Mouse (Mus musculus): Measurements from ENCODE around the gene Olfr1411. TPM values are rescaled to one million over a fixed set of nuclear protein-coding genes. Genes with fewer than 3 reads are reported as not detected.

Olfr1411 gene
- total and polyA plus RNA-seq, 3 experiments: not detected

DNA sequence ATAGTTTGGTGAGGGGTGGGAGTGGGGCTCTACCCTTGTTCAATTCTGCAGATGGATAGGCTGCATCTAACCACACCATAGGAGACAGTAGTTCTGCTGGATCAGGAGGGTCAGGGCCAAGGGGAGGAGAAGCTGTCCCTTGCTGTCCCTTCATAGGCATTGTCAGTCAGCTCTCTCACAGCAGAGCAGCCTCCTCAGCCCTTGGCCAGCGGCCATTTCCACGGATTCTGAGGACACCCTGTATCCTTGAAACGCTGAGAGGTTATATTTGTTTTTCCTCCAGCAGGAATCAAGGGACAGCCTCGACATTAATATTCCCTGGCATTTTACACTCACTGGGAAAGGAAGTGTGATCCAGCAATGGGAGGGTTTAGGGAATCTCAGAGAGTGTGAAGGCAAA lies 24.1 kb downstream of the Olfr1411 start:
- Histone ChIP-seq H3K27ac (no peak overlapping the region), H3K36me3 (ENCODE audit: control insufficient read depth, insufficient read depth, low read length) (no peaks in the 10 kb centered on the region), H3K9ac (ENCODE audit: low read depth, low read length) (no peak overlapping the region), H3K4me3 (no peak overlapping the region), H3K4me1 (ENCODE audit: control insufficient read depth, insufficient read depth, low read length) (no peaks in the 10 kb centered on the region), H3K27me3 (ENCODE audit: control insufficient read depth, insufficient read depth, low read length) (no peaks in the 10 kb centered on the region), H3K79me2 (replicated peaks; ENCODE audit: control insufficient read depth, insufficient read depth, low read length) (no peaks in the 10 kb centered on the region)
- TF ChIP-seq CTCF (IDR thresholded peaks at IDR 0.05) (no peak), EP300 (IDR thresholded peaks at IDR 0.05; ENCODE audit: insufficient read depth, low read depth, low read length) (no peak), POLR2A (IDR thresholded peaks at IDR 0.05; ENCODE audit: insufficient read depth, low read depth, low read length) (no peak)
- 27% methylated on average over 4 of the region's 4 CpGs for WGBS
- DNase-seq: no peak
- intact Hi-C loops (cut with DNase I): no loop called here

DNA sequence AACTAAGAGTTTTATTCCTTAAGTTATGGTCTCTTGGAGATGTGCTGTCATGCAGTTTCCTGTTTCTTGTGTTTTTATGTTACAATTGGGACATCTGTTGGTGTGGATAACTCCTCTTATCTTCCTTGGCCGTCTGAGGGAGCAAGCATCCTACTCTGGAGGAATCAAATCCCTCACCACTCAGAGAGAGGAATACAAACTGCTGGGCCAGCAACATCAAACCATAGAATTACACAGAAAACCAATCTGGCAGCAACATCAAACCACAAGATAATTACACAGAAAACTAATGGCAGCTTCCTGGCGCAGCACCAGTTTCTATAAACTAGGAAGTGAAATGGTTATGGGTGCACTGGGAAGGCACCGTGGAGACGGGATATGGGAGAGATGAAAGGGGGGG lies 34.0 kb downstream of the Olfr1411 start:
- Histone ChIP-seq H3K4me1 (ENCODE audit: control insufficient read depth, insufficient read depth, low read length) (no peaks in the 10 kb centered on the region), H3K27me3 (ENCODE audit: control insufficient read depth, insufficient read depth, low read length) (no peaks in the 10 kb centered on the region), H3K36me3 (ENCODE audit: control insufficient read depth, insufficient read depth, low read length) (no peaks in the 10 kb centered on the region), H3K4me3 (no peak overlapping the region), H3K79me2 (replicated peaks; ENCODE audit: control insufficient read depth, insufficient read depth, low read length) (no peaks in the 10 kb centered on the region), H3K9ac (ENCODE audit: low read depth, low read length) (no peak overlapping the region), H3K27ac (no peak overlapping the region)
- 49% methylated on average over 4 of the region's 4 CpGs for WGBS
- intact Hi-C loops (cut with DNase I): no loop called here
- TF ChIP-seq EP300 (IDR thresholded peaks at IDR 0.05; ENCODE audit: insufficient read depth, low read depth, low read length) (no peak), POLR2A (IDR thresholded peaks at IDR 0.05; ENCODE audit: insufficient read depth, low read depth, low read length) (no peak), CTCF (IDR thresholded peaks at IDR 0.05) (no peak)
- DNase-seq: no peak

DNA sequence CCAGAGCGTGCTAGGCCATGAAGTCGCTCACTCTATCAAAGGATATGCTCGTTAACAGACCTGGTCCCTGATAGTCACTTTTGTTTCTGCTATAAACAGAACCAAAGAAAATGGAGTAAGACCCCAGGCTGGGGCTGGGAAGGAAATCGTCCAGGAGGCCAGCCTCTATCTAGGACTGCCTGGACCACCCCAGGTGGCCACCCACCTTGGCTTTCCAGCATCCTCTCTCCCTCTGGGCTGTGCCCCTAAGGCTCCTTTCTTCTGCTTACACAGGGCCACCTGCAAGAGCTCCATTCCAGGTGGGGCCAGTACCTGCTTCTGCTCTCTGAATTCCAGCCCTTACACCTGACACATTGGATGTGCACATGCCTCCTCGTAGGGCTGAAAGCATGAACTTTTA lies 38.0 kb downstream of the Olfr1411 start:
- Histone ChIP-seq H3K4me3 (no peak overlapping the region), H3K9ac (ENCODE audit: low read depth, low read length) (no peak overlapping the region), H3K36me3 (ENCODE audit: control insufficient read depth, insufficient read depth, low read length) (no peaks in the 10 kb centered on the region), H3K79me2 (replicated peaks; ENCODE audit: control insufficient read depth, insufficient read depth, low read length) (no peaks in the 10 kb centered on the region), H3K27ac (no peak overlapping the region), H3K27me3 (ENCODE audit: control insufficient read depth, insufficient read depth, low read length) (no peaks in the 10 kb centered on the region), H3K4me1 (ENCODE audit: control insufficient read depth, insufficient read depth, low read length) (no peaks in the 10 kb centered on the region)
- TF ChIP-seq EP300 (IDR thresholded peaks at IDR 0.05; ENCODE audit: insufficient read depth, low read depth, low read length) (no peak), POLR2A (IDR thresholded peaks at IDR 0.05; ENCODE audit: insufficient read depth, low read depth, low read length) (no peak), CTCF (IDR thresholded peaks at IDR 0.05) (no peak)
- DNase-seq: no peak
- WGBS: 71% methylated on average over 5 of the region's 5 CpGs
- intact Hi-C loops (cut with DNase I): no loop called here

DNA sequence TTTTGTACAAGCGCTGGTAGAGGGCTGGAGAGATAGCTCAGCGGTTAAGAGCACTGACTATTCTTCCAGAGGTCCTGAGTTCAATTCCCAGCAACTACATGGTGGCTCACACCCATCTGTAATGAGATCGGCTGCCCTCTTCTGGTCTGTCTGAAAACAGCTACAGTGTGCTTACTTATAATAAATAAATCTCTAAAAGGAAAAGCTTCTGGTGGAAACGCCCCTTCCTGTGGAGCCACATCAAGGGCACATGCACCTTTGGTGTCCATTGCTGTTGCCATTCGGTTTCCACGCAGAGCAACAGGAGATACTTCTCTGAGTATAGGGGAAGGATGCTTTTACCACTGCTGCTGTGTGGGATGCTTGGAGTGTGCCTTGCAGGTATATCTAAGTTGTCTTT lies 38.7 kb downstream of the Olfr1411 start:
- Histone ChIP-seq H3K4me3 (no peak overlapping the region), H3K27ac (no peak overlapping the region), H3K27me3 (ENCODE audit: control insufficient read depth, insufficient read depth, low read length) (no peaks in the 10 kb centered on the region), H3K4me1 (ENCODE audit: control insufficient read depth, insufficient read depth, low read length) (no peaks in the 10 kb centered on the region), H3K9ac (ENCODE audit: low read depth, low read length) (no peak overlapping the region), H3K79me2 (replicated peaks; ENCODE audit: control insufficient read depth, insufficient read depth, low read length) (no peaks in the 10 kb centered on the region), H3K36me3 (ENCODE audit: control insufficient read depth, insufficient read depth, low read length) (no peaks in the 10 kb centered on the region)
- TF ChIP-seq CTCF (IDR thresholded peaks at IDR 0.05) (0 out of 2 replicates have a peak, but pooled peaks have one; percentile 1), POLR2A (IDR thresholded peaks at IDR 0.05; ENCODE audit: insufficient read depth, low read depth, low read length) (no peak)
- intact Hi-C loops (cut with DNase I): no loop called here
- WGBS: 71% methylated on average over 6 of the region's 6 CpGs
- no peak for DNase-seq

DNA sequence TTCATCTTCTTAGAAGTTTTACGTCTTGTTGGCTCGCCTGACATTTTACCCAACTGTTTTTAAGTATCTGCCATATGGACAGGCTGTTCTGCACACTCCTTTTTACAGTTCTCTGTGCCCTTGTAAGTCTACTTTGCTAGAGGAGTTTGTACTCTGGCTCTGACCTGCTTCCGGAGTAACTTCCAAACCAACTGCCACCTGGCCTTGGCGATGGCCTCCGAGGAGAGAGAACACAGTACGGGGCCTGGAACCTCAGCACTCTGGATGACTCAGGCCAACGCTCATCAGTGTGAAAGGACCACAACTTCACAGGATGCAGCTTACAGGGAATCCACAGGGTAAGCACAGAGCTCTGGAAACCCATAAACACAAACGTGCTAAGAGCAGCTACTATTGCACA lies 39.5 kb downstream of the Olfr1411 start:
- Histone ChIP-seq H3K27ac (no peak overlapping the region), H3K36me3 (ENCODE audit: control insufficient read depth, insufficient read depth, low read length) (no peaks in the 10 kb centered on the region), H3K4me1 (ENCODE audit: control insufficient read depth, insufficient read depth, low read length) (no peaks in the 10 kb centered on the region), H3K27me3 (ENCODE audit: control insufficient read depth, insufficient read depth, low read length) (no peaks in the 10 kb centered on the region), H3K4me3 (no peak overlapping the region), H3K9ac (ENCODE audit: low read depth, low read length) (no peak overlapping the region), H3K79me2 (replicated peaks; ENCODE audit: control insufficient read depth, insufficient read depth, low read length) (no peaks in the 10 kb centered on the region)
- WGBS: 78% methylated on average over 8 of the region's 8 CpGs
- intact Hi-C loops (cut with DNase I): no loop called here
- TF ChIP-seq POLR2A (IDR thresholded peaks at IDR 0.05; ENCODE audit: insufficient read depth, low read depth, low read length): no peak
- no peak for TF ChIP-seq EP300 (IDR thresholded peaks at IDR 0.05; ENCODE audit: insufficient read depth, low read depth, low read length)
- no peak for TF ChIP-seq CTCF (IDR thresholded peaks at IDR 0.05)
- no peak for DNase-seq

DNA sequence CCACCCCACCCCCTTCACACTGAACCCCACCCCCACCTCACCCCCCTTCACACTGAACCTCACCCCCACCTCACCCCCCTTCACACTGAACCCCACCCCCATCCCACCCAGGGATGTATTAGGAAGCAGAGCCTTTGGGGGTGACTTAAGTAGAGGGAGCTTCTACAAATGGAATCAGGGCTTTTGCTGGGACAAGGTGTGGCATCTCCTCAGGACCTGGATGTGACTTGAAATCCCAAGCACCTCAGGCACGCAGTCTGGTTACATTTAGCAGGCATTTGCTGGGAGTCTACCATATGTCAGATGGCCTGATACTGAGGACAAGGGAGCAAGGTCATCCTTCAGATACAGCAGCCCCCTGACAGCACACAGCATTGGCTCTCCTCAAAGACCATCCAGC lies 40.4 kb downstream of the Olfr1411 start:
- 44% methylated on average over 1 of the region's 1 CpGs for WGBS
- H3K4me3 ChIP-seq: no peak overlapping the region
- H3K27ac ChIP-seq: no peak overlapping the region
- H3K36me3 ChIP-seq (ENCODE audit: control insufficient read depth, insufficient read depth, low read length): no peaks in the 10 kb centered on the region
- no peaks in the 10 kb centered on the region for H3K4me1 ChIP-seq (ENCODE audit: control insufficient read depth, insufficient read depth, low read length)
- no peaks in the 10 kb centered on the region for H3K79me2 ChIP-seq (replicated peaks; ENCODE audit: control insufficient read depth, insufficient read depth, low read length)
- intact Hi-C loops (cut with DNase I): no loop called here
- H3K9ac ChIP-seq (ENCODE audit: low read depth, low read length): no peak overlapping the region
- no peak for TF ChIP-seq CTCF (IDR thresholded peaks at IDR 0.05)
- TF ChIP-seq EP300 (IDR thresholded peaks at IDR 0.05; ENCODE audit: insufficient read depth, low read depth, low read length): no peak
- H3K27me3 ChIP-seq (ENCODE audit: control insufficient read depth, insufficient read depth, low read length): no peaks in the 10 kb centered on the region
- no peak for DNase-seq

All from heart, adult 2 months (tissue).